Mouse (Mus musculus): ENCODE data around the gene Tnik. TPM values are rescaled to one million over a fixed set of nuclear protein-coding genes. Genes with fewer than 3 reads are reported as not detected.

Gene Tnik
- polyA plus RNA-seq, 1 experiment from 2014 or later, result 4.3 TPM

DNA sequence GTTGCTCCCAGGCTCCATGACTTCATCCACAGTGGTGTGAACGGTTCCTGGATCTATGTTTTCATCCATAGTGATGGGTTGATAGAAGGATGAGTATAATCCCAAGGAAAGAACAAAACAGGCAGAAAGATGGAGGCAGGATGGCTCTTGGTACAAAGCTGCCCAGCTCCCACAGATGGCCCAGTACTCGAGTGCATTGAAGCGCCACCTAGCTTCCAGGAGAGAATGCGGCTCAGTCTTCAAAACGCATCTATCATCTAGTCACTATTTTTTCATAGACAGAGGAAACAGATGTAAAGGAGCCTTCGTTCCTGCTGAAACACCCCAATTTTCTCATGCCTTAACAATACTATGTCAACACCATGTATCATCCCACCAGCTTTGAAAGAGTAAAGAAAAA, 460.5 kb downstream of the Tnik start:
- no peak for ATAC-seq (replicated peaks; ENCODE audit: low FRiP score)
- H3K27ac ChIP-seq, result no peak overlapping the region
- H3K4me1 ChIP-seq, result peaks cover 8% of the 10 kb centered on the region
- H3K4me2 ChIP-seq, result no peak overlapping the region
- WGBS, result 64% methylated on average over 6 of the region's 6 CpGs
- H3K27me3 ChIP-seq, result no peaks in the 10 kb centered on the region
- H3K9ac ChIP-seq, result no peak overlapping the region
- no peaks in the 10 kb centered on the region for H3K36me3 ChIP-seq
- H3K4me3 ChIP-seq (replicated peaks), result no peak overlapping the region
- no peaks in the 10 kb centered on the region for H3K9me3 ChIP-seq (replicated peaks)

GRCm38 (mm10) chr3:28725203-28725602, 462.2 kb downstream of the Tnik start:
- ATAC-seq (replicated peaks; ENCODE audit: low FRiP score), result no peak
- H3K4me2 ChIP-seq, result no peak overlapping the region
- no peaks in the 10 kb centered on the region for H3K36me3 ChIP-seq
- WGBS, result 92% methylated on average over 13 of the region's 13 CpGs
- no peak overlapping the region for H3K9ac ChIP-seq
- H3K4me3 ChIP-seq (replicated peaks), result no peak overlapping the region
- no peaks in the 10 kb centered on the region for H3K27me3 ChIP-seq
- no peak overlapping the region for H3K27ac ChIP-seq
- no peaks in the 10 kb centered on the region for H3K9me3 ChIP-seq (replicated peaks)
- peaks cover 8% of the 10 kb centered on the region for H3K4me1 ChIP-seq

Small RNA genes within 50 kb of the gene (microRNA-seq; reads per million reads assigned to microRNA genes)
- gene Mir466q, result not detected

Data from kidney, embryonic 15.5 days (tissue).